Mouse (Mus musculus): ENCODE measurements at regions not wholly inside any gene's neighbourhood (a gene's known extent, or its start where the extent isn't known, plus 50 kb on each side); places are given as distances from the start of the nearest gene placed in this dataset.
A peak's percentile ranks its signal among the peaks of the same experiment; 100 is the strongest.
"Not testable (repeated sequence)": the region's sequence is repeated elsewhere in the genome, so short reads cannot be mapped to it uniquely, and the experiment has no call there.

- DNase-seq, result not testable (repeated sequence)
These were observed 87.2 kb downstream of the Catsperg2 start for GRCm38 (mm10) chr7:29639591-29639990.

- DNase-seq, result no peak
These were observed 83.9 kb upstream of the Sipa1l3 start for GRCm38 (mm10) chr7:29602356-29602755.

DNA sequence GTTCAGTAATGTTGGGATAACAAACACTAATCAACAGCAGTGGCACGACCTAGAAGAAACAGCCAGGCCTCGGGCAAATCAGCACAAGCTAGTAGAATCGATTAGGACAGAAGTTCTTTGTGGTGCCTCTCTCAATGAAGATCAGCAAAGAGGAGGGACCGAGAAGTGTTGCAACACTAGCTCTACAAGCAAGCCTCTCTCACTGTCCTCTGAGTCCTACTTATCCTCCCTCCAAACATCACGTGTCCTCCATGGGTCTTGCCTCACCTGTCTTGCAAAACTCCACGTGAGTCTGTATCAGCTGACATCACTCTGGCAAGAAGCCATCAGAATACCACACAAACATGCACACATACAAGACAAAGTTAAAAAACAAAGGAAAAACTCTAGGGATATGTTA is 82.9 kb upstream of the Sipa1l3 start:
- DNase-seq, result no peak

- DNase-seq, result peak; percentile 72
These were observed 78.8 kb upstream of the Sipa1l3 start for GRCm38 (mm10) chr7:29597291-29597690.

- DNase-seq, result no peak
These were observed 59.7 kb upstream of the Sipa1l3 start for GRCm38 (mm10) chr7:29578128-29578527.

DNA sequence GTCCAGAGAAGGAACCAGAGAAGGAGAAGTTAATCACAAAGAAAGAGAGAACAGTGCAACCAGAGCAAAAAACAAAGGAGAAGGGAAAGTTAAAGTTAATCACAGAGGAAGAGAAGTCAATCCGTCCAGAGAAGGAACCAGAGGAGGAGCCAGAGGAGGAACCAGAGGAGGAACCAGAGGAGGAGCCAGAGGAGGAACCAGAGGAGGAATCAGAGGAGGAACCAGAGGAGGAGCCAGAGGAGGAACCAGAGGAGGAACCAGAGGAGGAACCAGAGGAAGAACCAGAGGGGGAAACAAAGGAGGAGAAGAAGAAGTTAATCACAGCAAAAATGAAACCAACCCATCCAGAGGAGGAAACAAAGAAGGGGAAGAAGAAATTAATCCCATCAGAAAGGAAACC is 57.2 kb upstream of the Sipa1l3 start:
- no peak for DNase-seq

All from retina, postnatal 1 day (tissue).